Mouse (Mus musculus): ENCODE measurements at regions not wholly inside any gene's neighbourhood (a gene's known extent, or its start where the extent isn't known, plus 50 kb on each side); places are given as distances from the start of the nearest gene placed in this dataset.
A peak's percentile ranks its signal among the peaks of the same experiment; 100 is the strongest.

DNA sequence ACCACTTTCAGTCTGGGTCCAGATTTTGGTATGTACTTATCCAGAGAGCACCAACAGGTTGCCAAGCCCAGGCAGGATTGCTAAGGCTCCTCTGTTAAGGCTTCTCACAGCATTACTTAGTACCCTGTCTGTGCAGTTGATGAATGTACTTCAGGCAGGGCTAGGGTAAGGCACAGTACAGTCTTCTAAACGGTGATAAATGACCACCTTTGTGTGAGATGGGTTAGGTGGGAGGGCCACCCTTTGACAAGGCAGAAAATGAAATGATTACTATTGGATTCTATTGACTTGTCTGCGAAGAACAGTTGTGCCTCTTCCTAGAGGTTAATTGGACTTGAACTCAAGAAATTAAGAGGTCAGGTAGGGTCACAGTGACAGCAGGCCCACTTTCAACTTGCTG, 594.4 kb upstream of the Itga1 start:
- Histone ChIP-seq H3K4me2 (ENCODE audit: low read depth, low read length) (no peak overlapping the region), H3K27ac (ENCODE audit: low read depth, low read length) (no peak overlapping the region), H3K36me3 (ENCODE audit: control insufficient read depth, insufficient read depth, low read length) (no peaks in the 10 kb centered on the region), H3K9ac (replicated peaks; ENCODE audit: low read depth, low read length) (no peak overlapping the region), H3K4me3 (ENCODE audit: low read depth, low read length) (no peak overlapping the region), H3K27me3 (ENCODE audit: control insufficient read depth, insufficient read depth, low read length) (peaks cover 8% of the 10 kb centered on the region), H3K4me1 (ENCODE audit: control insufficient read depth, insufficient read depth, low read length) (no peaks in the 10 kb centered on the region), H3K9me3 (ENCODE audit: control insufficient read depth, low read length) (no peaks in the 10 kb centered on the region)
- WGBS, result 29% methylated on average over 2 of the region's 2 CpGs
- ATAC-seq (ENCODE audit: low read depth), result no peak

DNA sequence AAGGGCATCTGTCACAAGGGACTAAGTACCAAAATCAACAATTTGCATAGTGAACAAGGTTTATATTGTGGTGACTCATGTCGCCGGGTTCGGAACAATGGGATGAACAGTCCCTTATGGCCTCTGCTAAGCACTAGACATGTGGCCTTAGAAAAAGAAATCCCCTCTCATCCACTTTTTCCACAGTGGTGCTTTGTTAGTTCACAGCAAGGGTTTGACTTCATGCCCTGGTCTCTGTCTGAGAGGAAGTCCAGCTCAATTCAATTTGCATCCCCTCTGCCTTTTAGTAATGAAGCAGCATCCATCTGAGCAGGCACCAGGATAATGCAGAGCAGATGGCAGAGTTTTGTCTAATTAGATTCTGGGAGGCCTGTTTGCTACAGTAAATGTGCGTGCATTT, 585.7 kb upstream of the Itga1 start:
- peak; percentile 94 for ATAC-seq (ENCODE audit: low read depth)
- Histone ChIP-seq H3K9ac (replicated peaks; ENCODE audit: low read depth, low read length) (no peak overlapping the region), H3K4me2 (ENCODE audit: low read depth, low read length) (no peak overlapping the region), H3K27ac (ENCODE audit: low read depth, low read length) (no peak overlapping the region), H3K9me3 (ENCODE audit: control insufficient read depth, low read length) (no peaks in the 10 kb centered on the region), H3K27me3 (ENCODE audit: control insufficient read depth, insufficient read depth, low read length) (peaks cover 23% of the 10 kb centered on the region), H3K4me3 (ENCODE audit: low read depth, low read length) (no peak overlapping the region), H3K36me3 (ENCODE audit: control insufficient read depth, insufficient read depth, low read length) (no peaks in the 10 kb centered on the region), H3K4me1 (ENCODE audit: control insufficient read depth, insufficient read depth, low read length) (no peaks in the 10 kb centered on the region)
- WGBS, result 9% methylated on average over 4 of the region's 4 CpGs

DNA sequence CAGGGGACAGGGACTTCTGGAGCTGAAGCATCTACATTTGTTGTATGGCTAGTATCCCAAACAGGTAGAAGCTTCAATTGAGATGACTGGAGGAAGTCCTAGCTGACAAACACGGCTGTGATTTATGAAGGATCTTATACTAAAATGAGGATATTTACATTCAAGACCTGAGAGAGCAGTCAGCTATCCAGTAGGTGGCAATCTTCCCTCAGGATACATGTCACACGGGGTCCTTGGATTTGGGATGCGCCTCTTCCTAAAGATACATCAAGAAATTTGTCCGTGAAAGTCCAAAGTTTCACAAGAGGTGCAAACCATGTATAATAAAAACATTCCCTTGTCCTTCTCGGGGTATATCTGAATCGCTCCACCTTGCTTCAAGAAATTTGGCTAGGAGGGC, 577.8 kb upstream of the Itga1 start:
- H3K27ac ChIP-seq (ENCODE audit: low read depth, low read length), result no peak overlapping the region
- no peaks in the 10 kb centered on the region for H3K36me3 ChIP-seq (ENCODE audit: control insufficient read depth, insufficient read depth, low read length)
- no peaks in the 10 kb centered on the region for H3K9me3 ChIP-seq (ENCODE audit: control insufficient read depth, low read length)
- H3K27me3 ChIP-seq (ENCODE audit: control insufficient read depth, insufficient read depth, low read length), result peaks cover 21% of the 10 kb centered on the region
- no peaks in the 10 kb centered on the region for H3K4me1 ChIP-seq (ENCODE audit: control insufficient read depth, insufficient read depth, low read length)
- H3K4me3 ChIP-seq (ENCODE audit: low read depth, low read length), result no peak overlapping the region
- no peak for ATAC-seq (ENCODE audit: low read depth)
- WGBS, result 48% methylated on average over 6 of the region's 6 CpGs
- H3K4me2 ChIP-seq (ENCODE audit: low read depth, low read length), result no peak overlapping the region
- H3K9ac ChIP-seq (replicated peaks; ENCODE audit: low read depth, low read length), result no peak overlapping the region

DNA sequence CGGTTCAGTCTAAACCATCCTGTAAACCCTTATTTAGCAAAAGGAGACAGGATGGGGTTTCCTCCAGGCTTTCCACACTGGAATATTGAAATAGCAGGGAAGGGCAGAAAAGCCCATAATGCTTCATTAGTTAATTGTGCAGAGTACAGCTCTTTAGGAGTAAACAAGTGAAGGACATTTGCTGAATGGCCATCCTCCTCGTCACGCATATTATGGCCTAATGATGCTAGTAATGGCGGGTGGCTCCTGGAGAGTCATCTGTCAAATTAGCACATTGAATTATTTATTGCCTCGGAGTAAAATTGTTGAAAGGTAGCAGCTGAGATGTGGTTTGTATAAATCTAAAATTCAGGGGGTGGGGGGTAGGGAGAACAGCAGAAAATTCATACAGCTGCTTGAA, 575.1 kb upstream of the Itga1 start:
- Histone ChIP-seq H3K27me3 (ENCODE audit: control insufficient read depth, insufficient read depth, low read length) (0 out of 2 replicates have a peak, but pooled peaks cover 11% of the 10 kb centered on the region), H3K4me2 (ENCODE audit: low read depth, low read length) (no peak overlapping the region), H3K4me1 (ENCODE audit: control insufficient read depth, insufficient read depth, low read length) (no peaks in the 10 kb centered on the region), H3K9me3 (ENCODE audit: control insufficient read depth, low read length) (no peaks in the 10 kb centered on the region), H3K36me3 (ENCODE audit: control insufficient read depth, insufficient read depth, low read length) (no peaks in the 10 kb centered on the region), H3K27ac (ENCODE audit: low read depth, low read length) (no peak overlapping the region), H3K9ac (replicated peaks; ENCODE audit: low read depth, low read length) (no peak overlapping the region), H3K4me3 (ENCODE audit: low read depth, low read length) (no peak overlapping the region)
- 17% methylated on average over 5 of the region's 5 CpGs for WGBS
- no peak for ATAC-seq (ENCODE audit: low read depth)

DNA sequence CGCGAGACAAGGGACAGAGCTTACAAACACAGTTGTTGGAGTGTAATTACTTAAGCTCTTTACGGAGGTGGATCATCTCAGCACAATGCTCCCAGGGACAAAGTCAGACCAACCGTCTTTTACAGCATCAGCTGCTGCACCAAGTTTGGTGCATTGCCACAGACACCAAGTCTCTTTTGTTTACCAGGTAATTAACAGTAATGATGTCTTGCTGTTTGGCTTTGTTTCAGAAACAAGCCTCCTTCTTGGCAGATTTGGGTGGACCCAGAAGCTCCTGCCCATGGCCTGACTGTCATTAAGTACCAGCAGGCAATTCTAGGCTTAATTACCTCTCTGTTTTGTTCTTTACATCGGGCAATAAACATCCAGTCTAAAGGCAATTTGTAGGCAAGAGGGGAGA, 572.0 kb upstream of the Itga1 start:
- H3K9ac ChIP-seq (replicated peaks; ENCODE audit: low read depth, low read length), result no peak overlapping the region
- H3K4me2 ChIP-seq (ENCODE audit: low read depth, low read length), result no peak overlapping the region
- no peak overlapping the region for H3K4me3 ChIP-seq (ENCODE audit: low read depth, low read length)
- H3K9me3 ChIP-seq (ENCODE audit: control insufficient read depth, low read length), result no peaks in the 10 kb centered on the region
- 0 out of 2 replicates have a peak, but pooled peaks cover 4% of the 10 kb centered on the region for H3K27me3 ChIP-seq (ENCODE audit: control insufficient read depth, insufficient read depth, low read length)
- no peak overlapping the region for H3K27ac ChIP-seq (ENCODE audit: low read depth, low read length)
- no peaks in the 10 kb centered on the region for H3K4me1 ChIP-seq (ENCODE audit: control insufficient read depth, insufficient read depth, low read length)
- peak; percentile 73 for ATAC-seq (ENCODE audit: low read depth)
- 4% methylated on average over 5 of the region's 5 CpGs for WGBS
- no peaks in the 10 kb centered on the region for H3K36me3 ChIP-seq (ENCODE audit: control insufficient read depth, insufficient read depth, low read length)

DNA sequence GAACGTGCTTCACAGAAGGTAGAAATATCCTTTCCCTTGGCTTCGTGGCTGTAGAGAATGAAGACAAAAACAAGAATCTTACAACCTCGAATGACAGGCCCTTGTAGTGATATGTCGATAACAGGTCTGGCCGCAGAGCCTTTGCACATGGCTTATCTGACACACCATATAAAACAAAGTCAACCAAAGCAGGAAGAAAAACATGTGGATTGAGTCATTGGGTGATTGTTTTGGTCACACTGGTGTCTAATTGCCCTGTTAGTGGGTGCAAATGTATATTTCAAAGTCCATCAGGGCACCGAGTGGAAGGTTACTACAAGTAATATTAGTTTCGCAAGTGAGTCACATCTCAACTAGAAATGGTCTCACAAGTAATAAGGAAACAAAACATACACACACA, 569.9 kb upstream of the Itga1 start:
- no peak for ATAC-seq (ENCODE audit: low read depth)
- WGBS, result 90% methylated on average over 7 of the region's 7 CpGs
- no peak overlapping the region for H3K4me2 ChIP-seq (ENCODE audit: low read depth, low read length)

DNA sequence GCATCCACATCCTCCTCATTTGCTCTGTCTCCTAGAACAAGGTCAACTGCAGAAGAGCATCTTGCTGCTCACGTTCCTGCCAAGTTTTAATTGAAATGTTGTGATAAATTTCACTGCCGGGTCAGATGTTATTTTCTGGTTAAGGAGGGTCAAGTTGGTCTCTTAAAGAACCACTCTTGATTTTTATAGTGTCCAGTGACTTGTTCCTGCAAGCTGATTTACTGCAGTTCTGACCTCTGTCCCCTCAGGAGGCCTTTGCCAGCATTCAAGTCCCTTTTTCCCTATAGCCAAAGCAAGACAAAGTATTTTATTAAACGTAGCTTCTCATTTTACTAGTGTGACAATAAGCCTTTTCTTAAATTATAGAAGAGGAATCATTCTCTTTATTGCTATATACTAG, 567.8 kb upstream of the Itga1 start:
- ATAC-seq (ENCODE audit: low read depth), result no peak
- H3K4me3 ChIP-seq (ENCODE audit: low read depth, low read length), result no peak overlapping the region
- H3K9ac ChIP-seq (replicated peaks; ENCODE audit: low read depth, low read length), result no peak overlapping the region
- no peak overlapping the region for H3K27ac ChIP-seq (ENCODE audit: low read depth, low read length)
- WGBS, result 12% methylated on average over 3 of the region's 3 CpGs
- H3K36me3 ChIP-seq (ENCODE audit: control insufficient read depth, insufficient read depth, low read length), result no peaks in the 10 kb centered on the region
- H3K4me1 ChIP-seq (ENCODE audit: control insufficient read depth, insufficient read depth, low read length), result no peaks in the 10 kb centered on the region
- H3K9me3 ChIP-seq (ENCODE audit: control insufficient read depth, low read length), result no peaks in the 10 kb centered on the region
- no peak overlapping the region for H3K4me2 ChIP-seq (ENCODE audit: low read depth, low read length)
- no peaks in the 10 kb centered on the region for H3K27me3 ChIP-seq (ENCODE audit: control insufficient read depth, insufficient read depth, low read length)

More for the DNA sequence above, 569.9 kb upstream of the Itga1 start:
- Histone ChIP-seq H3K27ac (ENCODE audit: low read depth, low read length) (no peak overlapping the region), H3K9ac (replicated peaks; ENCODE audit: low read depth, low read length) (no peak overlapping the region), H3K9me3 (ENCODE audit: control insufficient read depth, low read length) (no peaks in the 10 kb centered on the region), H3K4me3 (ENCODE audit: low read depth, low read length) (no peak overlapping the region), H3K4me1 (ENCODE audit: control insufficient read depth, insufficient read depth, low read length) (no peaks in the 10 kb centered on the region), H3K27me3 (ENCODE audit: control insufficient read depth, insufficient read depth, low read length) (no peaks in the 10 kb centered on the region), H3K36me3 (ENCODE audit: control insufficient read depth, insufficient read depth, low read length) (no peaks in the 10 kb centered on the region)

DNA sequence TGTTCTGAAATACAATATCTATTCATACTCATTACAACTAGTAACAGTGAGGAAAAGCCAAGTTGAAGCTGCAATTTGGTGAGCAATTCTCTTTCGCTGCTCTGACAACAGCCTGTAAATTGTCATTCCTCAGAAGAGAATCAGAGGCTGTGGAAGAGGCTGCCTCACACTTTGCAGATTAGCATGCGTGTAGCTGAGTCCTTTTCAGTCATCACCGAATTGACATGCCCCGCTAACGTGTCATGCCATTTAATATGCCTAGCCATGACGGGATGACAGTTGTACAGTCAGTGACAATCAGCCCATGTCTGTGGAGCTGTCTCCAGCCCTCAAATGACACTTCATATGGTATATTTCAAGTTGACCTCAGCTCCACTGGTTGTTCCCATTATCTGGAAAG, 553.4 kb upstream of the Itga1 start:
- Histone ChIP-seq H3K27ac (ENCODE audit: low read depth, low read length) (no peak overlapping the region), H3K4me1 (ENCODE audit: control insufficient read depth, insufficient read depth, low read length) (no peaks in the 10 kb centered on the region), H3K27me3 (ENCODE audit: control insufficient read depth, insufficient read depth, low read length) (no peaks in the 10 kb centered on the region), H3K9ac (replicated peaks; ENCODE audit: low read depth, low read length) (no peak overlapping the region), H3K9me3 (ENCODE audit: control insufficient read depth, low read length) (no peaks in the 10 kb centered on the region), H3K4me3 (ENCODE audit: low read depth, low read length) (no peak overlapping the region), H3K4me2 (ENCODE audit: low read depth, low read length) (no peak overlapping the region), H3K36me3 (ENCODE audit: control insufficient read depth, insufficient read depth, low read length) (no peaks in the 10 kb centered on the region)
- WGBS, result 87% methylated on average over 6 of the region's 6 CpGs
- no peak for ATAC-seq (ENCODE audit: low read depth)

DNA sequence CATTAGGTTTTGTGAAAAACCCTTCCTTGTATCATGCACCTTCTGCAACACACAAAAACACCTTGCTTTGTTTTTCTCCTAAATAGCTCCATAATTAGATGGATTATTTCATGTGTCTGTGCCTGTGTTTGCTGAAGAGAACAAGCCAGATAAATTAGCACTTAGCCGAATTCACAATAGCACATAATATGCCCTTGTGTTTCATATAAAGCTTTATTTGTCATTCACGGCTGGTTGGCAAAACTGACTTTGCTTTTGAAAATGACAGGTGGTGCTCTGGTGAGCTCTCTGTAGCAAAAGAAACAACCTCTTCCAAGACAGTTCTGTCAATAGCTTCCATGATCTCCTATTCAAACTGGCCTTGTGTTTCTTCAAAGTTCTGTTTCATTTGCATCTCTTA, 551.2 kb upstream of the Itga1 start:
- Histone ChIP-seq H3K4me1 (ENCODE audit: control insufficient read depth, insufficient read depth, low read length) (no peaks in the 10 kb centered on the region), H3K27ac (ENCODE audit: low read depth, low read length) (no peak overlapping the region), H3K4me3 (ENCODE audit: low read depth, low read length) (no peak overlapping the region), H3K27me3 (ENCODE audit: control insufficient read depth, insufficient read depth, low read length) (no peaks in the 10 kb centered on the region), H3K36me3 (ENCODE audit: control insufficient read depth, insufficient read depth, low read length) (no peaks in the 10 kb centered on the region), H3K9me3 (ENCODE audit: control insufficient read depth, low read length) (no peaks in the 10 kb centered on the region), H3K4me2 (ENCODE audit: low read depth, low read length) (no peak overlapping the region), H3K9ac (replicated peaks; ENCODE audit: low read depth, low read length) (no peak overlapping the region)
- WGBS, result 56% methylated on average over 2 of the region's 2 CpGs
- no peak for ATAC-seq (ENCODE audit: low read depth)

DNA sequence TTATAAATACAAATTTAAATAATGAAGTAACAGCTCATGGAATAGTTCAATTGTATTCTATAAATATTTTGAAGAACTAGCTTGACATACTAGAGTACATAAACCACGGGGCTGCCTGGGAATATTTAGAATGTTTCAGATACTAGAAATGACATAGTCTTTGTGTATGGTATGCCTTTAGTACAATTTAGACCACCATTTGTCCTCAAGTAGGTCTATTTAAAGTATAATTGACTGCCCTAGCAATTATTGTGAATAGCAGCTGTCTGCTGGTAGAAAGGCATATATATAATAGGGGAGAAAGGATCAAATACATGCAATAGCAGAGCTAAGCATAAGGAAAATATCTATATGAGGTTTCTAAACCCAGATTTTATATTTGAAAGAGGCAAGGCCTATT, 550.6 kb upstream of the Itga1 start:
- no peak for ATAC-seq (ENCODE audit: low read depth)
- Histone ChIP-seq H3K27me3 (ENCODE audit: control insufficient read depth, insufficient read depth, low read length) (no peaks in the 10 kb centered on the region), H3K27ac (ENCODE audit: low read depth, low read length) (no peak overlapping the region), H3K9ac (replicated peaks; ENCODE audit: low read depth, low read length) (no peak overlapping the region), H3K4me3 (ENCODE audit: low read depth, low read length) (no peak overlapping the region), H3K9me3 (ENCODE audit: control insufficient read depth, low read length) (no peaks in the 10 kb centered on the region), H3K4me1 (ENCODE audit: control insufficient read depth, insufficient read depth, low read length) (no peaks in the 10 kb centered on the region), H3K36me3 (ENCODE audit: control insufficient read depth, insufficient read depth, low read length) (no peaks in the 10 kb centered on the region), H3K4me2 (ENCODE audit: low read depth, low read length) (no peak overlapping the region)
- WGBS, result 68% methylated on average over 1 of the region's 1 CpGs
